Mouse (Mus musculus) cerebellum, adult 2 months (tissue): ENCODE results near the gene Gm13288.
"Not testable (repeated sequence)": the region's sequence is repeated elsewhere in the genome, so short reads cannot be mapped to it uniquely, and the experiment has no call there.

Experiments
- CTCF ChIP-seq: fragments of 200-500 bp; IDR thresholded peaks from 2 replicates; pipeline ENCODE4 v1.5.1; 2011; ENCODE audit warnings: low read depth, mild to moderate bottlenecking, control low read depth, low read length, moderate library complexity, borderline replicate concordance; ENCODE audit not compliant: insufficient read depth
- POLR2A ChIP-seq: fragments of 200-500 bp; IDR thresholded peaks from 2 replicates; pipeline ENCODE4 v1.6.1; 2011; ENCODE audit warnings: low read length, control low read depth, borderline replicate concordance; ENCODE audit not compliant: insufficient read depth

DNA sequence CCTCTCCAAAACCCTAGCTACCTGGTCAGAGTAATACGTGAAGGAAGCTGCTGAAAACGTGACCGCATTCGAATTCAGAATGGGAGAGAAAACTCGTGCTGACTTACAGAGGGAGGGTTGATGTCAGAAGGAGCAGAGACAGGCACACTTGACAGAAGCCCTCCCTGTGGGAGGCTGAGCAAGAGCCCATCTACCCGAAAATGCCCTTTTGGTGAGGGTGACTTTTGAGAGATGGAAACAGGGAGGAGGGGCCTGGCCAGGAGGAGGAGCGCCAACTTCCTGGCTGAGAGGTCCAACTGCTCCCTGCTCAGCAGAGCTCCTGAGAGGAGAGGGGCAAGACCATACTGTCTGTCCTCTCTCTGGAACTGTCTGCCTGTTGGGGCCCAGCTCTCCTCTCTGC, 6.0 kb upstream of the Gm13288 start, which contains the start of gene Gm13285:
- TF ChIP-seq POLR2A, CTCF: not testable (repeated sequence)
